ENCODE assay signal across 8 mouse cellular contexts in genomic region chr19:23141391-23142281, GRCm38 (mm10). TPM values are rescaled to one million over a fixed set of nuclear protein-coding genes. Genes with fewer than 3 reads are reported as not detected.
DNase-seq lines count a peak whose midpoint lies in the region; ATAC-seq and TF ChIP-seq lines count a peak whose summit lies in the region.

No protein-coding gene starts in this region.

- H3K27ac ChIP-seq in cortical plate, adult 2 months (ENCODE audit: insufficient read depth, low read length), result peak overlapping the region; percentile 100
- H3K27ac ChIP-seq in intestine, embryonic 14.5 days (ENCODE audit: low read depth), result peak overlapping the region; percentile 77

- intact Hi-C loops in gastrocnemius, postnatal 14 days (cut with DNase I; ENCODE audit: low total_unique reads), result no loop called here
- intact Hi-C loops in left cerebral cortex, postnatal 25 days (cut with DNase I), result loop anchor here (1.0 kb wide), 1 partner anchor 84 kb away; no protein-coding TSS in a partner anchor

- TF ChIP-seq POLR2A in cortical plate, adult 2 months (IDR thresholded peaks at IDR 0.05; ENCODE audit: extremely low read depth, insufficient read depth, low read length), result peak; percentile 63

- H3K9ac ChIP-seq in intestine, embryonic 14.5 days (ENCODE audit: low read length), result peak overlapping the region; percentile 60

- TF ChIP-seq CTCF in cortical plate, adult 2 months (IDR thresholded peaks at IDR 0.05; ENCODE audit: extremely low read depth, insufficient read depth, low read length), result no peak

- whole genome bisulfite sequencing in intestine, embryonic 14.5 days, result under 1% methylated on average over 77 of the region's 94 CpGs

- peak overlapping the region; percentile 79 for H3K4me3 ChIP-seq in cortical plate, adult 2 months (ENCODE audit: insufficient read depth, low read length)
- H3K4me3 ChIP-seq in intestine, embryonic 14.5 days (ENCODE audit: low read depth, low read length), result peak overlapping the region; percentile 62
- H3K4me3 ChIP-seq in megakaryocyte, embryonic 14.5 days (replicated peaks), result peak overlapping the region; percentile 98

- H3K4me1 ChIP-seq in cortical plate, adult 2 months (ENCODE audit: control insufficient read depth, insufficient read depth, low read length), result peaks cover 2% of the 10 kb centered on the region; the same call in 1 of the 2 replicates
- H3K4me1 ChIP-seq in intestine, embryonic 14.5 days (replicated peaks; ENCODE audit: control insufficient read depth, insufficient read depth, low read length), result peaks cover 9% of the 10 kb centered on the region; the same call in 1 of the 2 replicates
- peaks cover 69% of the 10 kb centered on the region for H3K4me1 ChIP-seq in megakaryocyte, embryonic 14.5 days

- peaks cover 25% of the 10 kb centered on the region for H3K27me3 ChIP-seq in intestine, embryonic 14.5 days (replicated peaks; ENCODE audit: control insufficient read depth, insufficient read depth, low read length)
- no peaks in the 10 kb centered on the region for H3K27me3 ChIP-seq in megakaryocyte, embryonic 14.5 days (replicated peaks)

- H3K36me3 ChIP-seq in intestine, embryonic 14.5 days (ENCODE audit: control insufficient read depth, insufficient read depth, low read length), result no peaks in the 10 kb centered on the region
- H3K36me3 ChIP-seq in megakaryocyte, embryonic 14.5 days (replicated peaks; ENCODE audit: low read length), result peaks cover 16% of the 10 kb centered on the region

- H3K4me2 ChIP-seq in intestine, embryonic 14.5 days (ENCODE audit: low read length), result peak overlapping the region; percentile 95

- no peaks in the 10 kb centered on the region for H3K9me3 ChIP-seq in intestine, embryonic 14.5 days (ENCODE audit: control insufficient read depth, low read length)
- H3K9me3 ChIP-seq in megakaryocyte, embryonic 14.5 days, result no peaks in the 10 kb centered on the region

- peak; percentile 81 for DNase-seq in adipocyte (ENCODE audit: low spot score)
- DNase-seq in gastrocnemius, postnatal 14 days, result peak; percentile 89
- peak; percentile 86 for DNase-seq in intestine, embryonic 14.5 days (ENCODE audit: low spot score)
- peak; percentile 71 to 82 for DNase-seq in left cerebral cortex, postnatal 25 days (ENCODE audit: low spot score in 2 of 2)
- peak; percentile 79 for DNase-seq in right cerebral cortex, postnatal 25 days
- no peak for DNase-seq in B cell, adult 2 months

- ATAC-seq in intestine, embryonic 14.5 days (replicated peaks; ENCODE audit: low FRiP score, low TSS enrichment, low read depth), result peak; percentile 33

RNA-seq across cellular contexts. Expression of gene Klf9, which starts 0.6 kb away (rescaled TPM):
- 112 and 121 TPM in 2 replicates for polyA plus RNA-seq in cortical plate, adult 2 months (2012; rRNA removed)
- 100 to 1,000 TPM in 1 of 2 experiments, 10 to 100 TPM in 1; 80.5 to 128 TPM for total RNA-seq in gastrocnemius, postnatal 14 days (2021)
- 1.8 and 2.0 TPM in 2 replicates for polyA plus RNA-seq in intestine, embryonic 14.5 days (2014; fragmentation: Nextera tagmentation; extraction: Ambion mirVana)
- 100 to 1,000 TPM; 199 to 208 TPM for total RNA-seq in left cerebral cortex, postnatal 25 days (2021)
- 4.7 and 12.2 TPM in 2 replicates for polyA plus RNA-seq in megakaryocyte, embryonic 14.5 days (2012; ENCODE audit: insufficient read depth, low replicate concordance)

Comparison
In these comparisons a context has a peak if more than half of its experiments do, and no peak if none do; other contexts are left out.
1. DNase-seq: peak in adipocyte (single experiment), gastrocnemius, postnatal 14 days (single experiment), intestine, embryonic 14.5 days (single experiment), left cerebral cortex, postnatal 25 days (2 of 2) and right cerebral cortex, postnatal 25 days (single experiment); none in B cell, adult 2 months (0 of 2).
2. Peak in every context shown above with its lines, with median percentiles within 50 percentile points of each other: H3K4me3 ChIP-seq.